Comparison of ENCODE assay signal across 18 mouse cellular contexts in genomic region chr6:39273427-39273826, GRCm38 (mm10).
A peak's percentile ranks its signal among the peaks of the same experiment; 100 is the strongest.
DNase-seq lines count a peak whose midpoint lies in the region; ATAC-seq and TF ChIP-seq lines count a peak whose summit lies in the region.
"Had no signal": no experiment of that assay in that cellular context is flagged by ENCODE, and none has a peak within 500 bp of the region (broad histone marks: within the 10 kb centered on the region; RNA-seq: fewer than 3 reads in every experiment).

No protein-coding gene starts in this region.

- peaks cover 0 to 9% of the 10 kb centered on the region in 2 experiments; a peak in 2 of 4 replicates for H3K4me1 ChIP-seq in CH12.LX (ENCODE audit: control insufficient read depth in 1 of 2, insufficient read depth in 2 of 2)
- H3K4me1 ChIP-seq in cortical plate, adult 2 months (ENCODE audit: control insufficient read depth, insufficient read depth, low read length), result no peaks in the 10 kb centered on the region
- peaks cover 15% of the 10 kb centered on the region for H3K4me1 ChIP-seq in embryonic facial prominence, embryonic 10.5 days
- H3K4me1 ChIP-seq: heart, embryonic 12.5 days; megakaryocyte, embryonic 14.5 days; neural tube, embryonic 13.5 days had no signal

- TF ChIP-seq POLR2A in CH12.LX (IDR thresholded peaks at IDR 0.05; ENCODE audit: low read depth, low read length), result no peak
- TF ChIP-seq POLR2A in cortical plate, adult 2 months (IDR thresholded peaks at IDR 0.05; ENCODE audit: extremely low read depth, insufficient read depth, low read length), result no peak

- TF ChIP-seq RAD21 in CH12.LX (IDR thresholded peaks at IDR 0.05; ENCODE audit: low read depth, low read length), result no peak; the same call in 1 of the 2 replicates

- H3K4me3 ChIP-seq in layer of hippocampus, adult 2 months, result no peak overlapping the region
- no peak overlapping the region for H3K4me3 ChIP-seq in CH12.LX (replicated peaks in 1 of 3; ENCODE audit: low read depth in 2 of 3, low read length in 2 of 3, poor library complexity in 1 of 3)
- H3K4me3 ChIP-seq in cortical plate, adult 2 months (ENCODE audit: insufficient read depth, low read length), result no peak overlapping the region
- no peak overlapping the region for H3K4me3 ChIP-seq in embryonic facial prominence, embryonic 10.5 days
- H3K4me3 ChIP-seq: erythroblast, embryonic 14.5 days; heart, embryonic 12.5 days; megakaryocyte, embryonic 14.5 days; neural tube, embryonic 13.5 days had no signal

- no peak overlapping the region for H3K27ac ChIP-seq in layer of hippocampus, adult 2 months
- no peak overlapping the region for H3K27ac ChIP-seq in CH12.LX (ENCODE audit: insufficient read depth, low read depth)
- H3K27ac ChIP-seq in cortical plate, adult 2 months (ENCODE audit: insufficient read depth, low read length), result no peak overlapping the region
- H3K27ac ChIP-seq in embryonic facial prominence, embryonic 10.5 days (replicated peaks), result no peak overlapping the region
- H3K27ac ChIP-seq: neural tube, embryonic 13.5 days had no signal

- DNase-seq in CD4-positive, CD25-positive, alpha-beta regulatory T cell, adult 2 months (ENCODE audit: low read depth, low spot score), result peak; percentile 42
- no peak for DNase-seq in layer of hippocampus, adult 2 months (ENCODE audit: low spot score in 2 of 2)
- DNase-seq in layer of hippocampus, adult 18-20 months (ENCODE audit: low spot score in 2 of 2), result no peak
- DNase-seq in CH12.LX (ENCODE audit: extremely low read depth), result no peak
- no peak for DNase-seq in left cerebral cortex, postnatal 36 days (ENCODE audit: low spot score in 2 of 2)
- DNase-seq in embryonic facial prominence, embryonic 10.5 days (ENCODE audit: low spot score), result no peak
- DNase-seq: adrenal gland, postnatal 36 days; gastrocnemius, postnatal 25 days; kidney, adult 18-20 months; kidney, postnatal 4 days; layer of hippocampus, postnatal 36 days; right cerebral cortex, postnatal 4 days had no signal

- in situ Hi-C loops in CH12.LX (cut with MboI; ENCODE audit: low pct_ligation_motif_present, low pct_unique_long_range_greater_than_20kb, low sequenced_read_pairs), result no loop called here

- H3K4me2 ChIP-seq in CH12.LX (ENCODE audit: insufficient read depth, low read depth, poor library complexity, severe bottlenecking), result no peak overlapping the region
- H3K4me2 ChIP-seq: heart, embryonic 12.5 days; neural tube, embryonic 13.5 days had no signal

- no peaks in the 10 kb centered on the region for H3K36me3 ChIP-seq in CH12.LX (replicated peaks in 1 of 2; ENCODE audit: control insufficient read depth in 1 of 2, insufficient read depth in 1 of 2, low read length in 1 of 2)
- no peaks in the 10 kb centered on the region for H3K36me3 ChIP-seq in embryonic facial prominence, embryonic 10.5 days (replicated peaks)
- H3K36me3 ChIP-seq: heart, embryonic 12.5 days; neural tube, embryonic 13.5 days had no signal

- H3K79me2 ChIP-seq in CH12.LX (replicated peaks; ENCODE audit: control insufficient read depth, extremely low read depth, insufficient read depth, poor library complexity, severe bottlenecking), result no peaks in the 10 kb centered on the region

- ATAC-seq in CD4-positive, CD25-positive, alpha-beta regulatory T cell, adult 4 months, result no peak

- peak; percentile 64 for TF ChIP-seq CTCF in layer of hippocampus, adult 2 months (conservative IDR thresholded peaks at IDR 0.05)
- peak; percentile 10 to 18; a peak in 2 of 4 replicates for TF ChIP-seq CTCF in CH12.LX (conservative IDR thresholded peaks at IDR 0.05 in 1 of 2, IDR thresholded peaks at IDR 0.05 in 1 of 2; ENCODE audit: low read depth in 2 of 2, low read length in 2 of 2)
- 0 out of 2 replicates have a peak, but pooled peaks have one; percentile 12 for TF ChIP-seq CTCF in cortical plate, adult 2 months (IDR thresholded peaks at IDR 0.05; ENCODE audit: extremely low read depth, insufficient read depth, low read length)

- dilution Hi-C loops in CH12.LX (cut with MboI; ENCODE audit: extremely low pct_ligation_motif_present, extremely low pct_unique_long_range_greater_than_20kb, low sequenced_read_pairs), result no loop called here

- TF ChIP-seq EP300 in CH12.LX (IDR thresholded peaks at IDR 0.05; ENCODE audit: low read length), result no peak

- H3K9ac ChIP-seq in CH12.LX (ENCODE audit: insufficient read depth, low read depth), result no peak overlapping the region
- H3K9ac ChIP-seq: heart, embryonic 12.5 days; neural tube, embryonic 13.5 days had no signal

- 94% methylated on average over 1 of the region's 1 CpGs for WGBS in embryonic facial prominence, embryonic 10.5 days

- no peaks in the 10 kb centered on the region for H3K27me3 ChIP-seq in CH12.LX (replicated peaks)
- no peaks in the 10 kb centered on the region for H3K27me3 ChIP-seq in embryonic facial prominence, embryonic 10.5 days (replicated peaks; ENCODE audit: low read depth, poor library complexity, severe bottlenecking)
- H3K27me3 ChIP-seq: heart, embryonic 12.5 days; neural tube, embryonic 13.5 days had no signal

- intact Hi-C loops in left cerebral cortex, postnatal 36 days (cut with DNase I), result no loop called here

- peaks cover 5% of the 10 kb centered on the region for H3K9me3 ChIP-seq in CH12.LX (replicated peaks; ENCODE audit: low read length)
- no peaks in the 10 kb centered on the region for H3K9me3 ChIP-seq in embryonic facial prominence, embryonic 10.5 days
- H3K9me3 ChIP-seq: neural tube, embryonic 13.5 days had no signal

TF ChIP-seq in CH12.LX, 34 proteins besides CTCF, POLR2A, EP300 and RAD21:
- 0 out of 2 replicates have a peak, but pooled peaks have one; percentile 5 for TF ChIP-seq SMC3 (IDR thresholded peaks at IDR 0.05; ENCODE audit: low read depth, low read length)
- TF ChIP-seq TBP (conservative IDR thresholded peaks at IDR 0.05; ENCODE audit: low read depth, low read length), result no peak

Comparison
In these comparisons a context has a peak if more than half of its experiments do, and no peak if none do; other contexts are left out.
1. CTCF ChIP-seq: peak in every context shown above with its lines; median percentile 64 in layer of hippocampus, adult 2 months; 14 in CH12.LX; 12 in cortical plate, adult 2 months.